Mouse (Mus musculus) heart, postnatal 0 days (tissue): ENCODE results near the gene Mdga1. TPM values are rescaled to one million over a fixed set of nuclear protein-coding genes. Genes with fewer than 3 reads are reported as not detected.

ENCODE experiments used
- ATAC-seq: fragments of 200-750 bp; cut with Nextera tagmentation; 2 replicates; pipeline ENCODE4 v1.8.0; 2017; ENCODE audit warnings: low read depth, moderate number of reproducible peaks, moderate library complexity; ENCODE audit not compliant: insufficient read depth
- DNase-seq: peaks from one replicate; pipeline ENCODE4 v3.0.0-alpha.2; 2016; ENCODE audit warnings: low spot score
- H3K27ac ChIP-seq: fragments of 300-500 bp; sonication (generic); 2 replicates; pipeline ENCODE4 v1.5.1; 2014; ENCODE audit warnings: low read depth, mild to moderate bottlenecking
- H3K27me3 ChIP-seq: fragments of 300-500 bp; sonication (generic); 2 replicates; pipeline ENCODE4 v1.6.1; 2014; ENCODE audit warnings: low read length, mixed read lengths; ENCODE audit not compliant: control insufficient read depth, insufficient read depth
- H3K36me3 ChIP-seq: fragments of 300-500 bp; sonication (generic); replicated peaks from 2 replicates; pipeline ENCODE4 v1.6.1; 2014; ENCODE audit warnings: low read length, mixed read lengths; ENCODE audit not compliant: control insufficient read depth, insufficient read depth
- H3K4me1 ChIP-seq: fragments of 300-500 bp; sonication (generic); 2 replicates; pipeline ENCODE4 v1.6.1; 2014; ENCODE audit warnings: antibody characterized with exemption; ENCODE audit not compliant: control insufficient read depth, insufficient read depth
- H3K4me2 ChIP-seq: fragments of 300-500 bp; sonication (generic); 2 replicates; pipeline ENCODE4 v1.6.1; 2014; ENCODE audit warnings: low read depth, mild to moderate bottlenecking, low read length, moderate library complexity
- H3K4me3 ChIP-seq: fragments of 300-500 bp; sonication (generic); 2 replicates; pipeline ENCODE4 v1.5.1; 2014; ENCODE audit warnings: low read depth, low read length
- H3K9ac ChIP-seq: fragments of 300-500 bp; sonication (generic); replicated peaks from 2 replicates; pipeline ENCODE4 v1.6.1; 2014; ENCODE audit warnings: low read depth, low read length, mixed read lengths
- H3K9me3 ChIP-seq: fragments of 300-500 bp; sonication (generic); replicated peaks from 2 replicates; pipeline ENCODE4 v1.6.1; 2016; ENCODE audit warnings: low read length; ENCODE audit not compliant: control insufficient read depth
- CTCF ChIP-seq: IDR thresholded peaks from 2 replicates; pipeline ENCODE4 v1.5.1; 2016; ENCODE audit warnings: antibody characterized with exemption, control low read depth, low read depth
- EP300 ChIP-seq: IDR thresholded peaks from 2 replicates; pipeline ENCODE4 v1.6.1; 2016; ENCODE audit warnings: antibody characterized with exemption, low read depth
- WGBS: fragments of 180-500 bp; shearing (Covaris S2); extraction: QIAGEN DNeasy Blood & Tissue Kit; methylation state at CpG from one replicate; pipeline ENCODE4 v1.1.7; 2014; 5-methylcytosine and 5-hydroxymethylcytosine counted together
- polyA plus RNA-seq: library from polyadenylated mRNA; unstranded; fragments of >200 nt; fragmentation: Nextera tagmentation; extraction: Ambion mirVana; gene quantifications from 2 replicates; pipeline ENCODE4 v1.2.1, GENCODE M21; 2015
- total RNA-seq: library from RNA; depleted of rRNA; stranded (reverse); fragments of >200 nt; gene quantifications from 2 replicates; pipeline ENCODE4 v1.2.3, GENCODE M21; 2014; ENCODE audit warnings: low replicate concordance

The Mdga1 gene
- total and polyA plus RNA-seq, 2 experiments from 2014 or later = 4.9 to 9.5 TPM

DNA sequence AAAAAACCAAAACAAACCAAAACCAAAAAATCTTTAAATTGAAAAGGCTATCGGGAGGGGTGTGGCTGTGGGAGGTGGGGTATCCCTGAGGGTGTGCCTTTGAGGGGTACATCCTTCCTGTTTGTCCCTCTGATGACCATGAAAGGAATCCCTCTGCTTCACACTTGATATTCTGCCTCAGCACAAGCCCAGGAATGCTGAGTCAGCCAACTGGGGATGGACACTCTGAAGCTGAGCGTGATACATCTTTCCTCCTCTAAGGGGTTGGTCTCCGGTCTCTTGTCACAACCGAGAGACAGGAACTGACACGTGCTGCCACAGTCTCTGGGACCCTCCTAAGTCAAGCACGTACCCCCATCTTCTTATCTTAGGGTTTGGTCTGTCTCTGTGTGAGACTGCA, 37.1 kb downstream of the Mdga1 start:
- no peak overlapping the region for H3K4me3 ChIP-seq
- DNase-seq (no peak), ATAC-seq (no peak)
- H3K4me2 ChIP-seq = no peak overlapping the region
- H3K9ac ChIP-seq = no peak overlapping the region
- no peaks in the 10 kb centered on the region for H3K36me3 ChIP-seq
- no peaks in the 10 kb centered on the region for H3K27me3 ChIP-seq
- TF ChIP-seq CTCF = no peak
- no peak for TF ChIP-seq EP300
- 70% methylated on average over 6 of the region's 6 CpGs for WGBS
- no peaks in the 10 kb centered on the region for H3K4me1 ChIP-seq
- no peaks in the 10 kb centered on the region; the same call in 1 of the 2 replicates for H3K9me3 ChIP-seq
- no peak overlapping the region for H3K27ac ChIP-seq

DNA sequence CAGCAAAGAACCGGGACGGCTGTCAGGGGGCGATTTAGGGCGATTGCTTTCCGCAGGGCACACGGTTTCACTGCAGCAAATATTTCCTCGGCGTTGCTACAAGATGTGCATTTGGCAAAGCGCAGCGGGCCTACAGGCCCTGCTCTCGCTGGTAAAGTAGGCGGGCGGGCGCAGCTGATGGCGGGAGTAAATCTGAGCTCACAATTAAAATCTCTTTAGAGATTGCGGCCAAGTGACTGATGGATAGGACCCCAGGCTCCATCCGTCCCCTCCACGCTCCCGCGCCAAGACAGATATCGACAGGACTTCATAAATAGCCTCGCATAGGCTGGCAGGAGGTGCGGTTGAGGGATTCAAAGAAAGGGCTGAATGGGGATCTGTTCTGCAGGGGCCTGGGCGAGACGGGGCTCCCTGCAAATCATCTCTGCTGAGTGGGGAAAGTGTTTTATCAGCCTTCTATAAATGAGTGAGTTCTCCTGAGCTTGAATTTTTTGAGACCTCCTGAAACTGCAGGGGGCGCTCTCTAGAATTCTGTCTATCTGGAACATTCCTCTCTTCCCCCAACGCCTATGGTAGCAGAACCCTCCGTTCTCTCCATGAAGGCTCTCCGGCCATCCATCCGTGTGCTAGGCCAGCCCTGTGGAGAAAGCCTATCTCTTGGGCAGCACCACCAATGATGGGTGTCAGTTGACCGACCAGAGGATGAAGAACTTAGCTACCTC, 38.5 kb downstream of the Mdga1 start:
- no peak overlapping the region for H3K4me2 ChIP-seq
- DNase-seq (no peak), ATAC-seq (no peak)
- H3K4me3 ChIP-seq = no peak overlapping the region
- H3K36me3 ChIP-seq = no peaks in the 10 kb centered on the region
- H3K27ac ChIP-seq = no peak overlapping the region
- no peaks in the 10 kb centered on the region for H3K4me1 ChIP-seq
- H3K9ac ChIP-seq = no peak overlapping the region
- no peaks in the 10 kb centered on the region; the same call in 1 of the 2 replicates for H3K9me3 ChIP-seq
- TF ChIP-seq CTCF (no peak), EP300 (no peak)
- 82% methylated on average over 31 of the region's 31 CpGs for WGBS
- H3K27me3 ChIP-seq = no peaks in the 10 kb centered on the region

DNA sequence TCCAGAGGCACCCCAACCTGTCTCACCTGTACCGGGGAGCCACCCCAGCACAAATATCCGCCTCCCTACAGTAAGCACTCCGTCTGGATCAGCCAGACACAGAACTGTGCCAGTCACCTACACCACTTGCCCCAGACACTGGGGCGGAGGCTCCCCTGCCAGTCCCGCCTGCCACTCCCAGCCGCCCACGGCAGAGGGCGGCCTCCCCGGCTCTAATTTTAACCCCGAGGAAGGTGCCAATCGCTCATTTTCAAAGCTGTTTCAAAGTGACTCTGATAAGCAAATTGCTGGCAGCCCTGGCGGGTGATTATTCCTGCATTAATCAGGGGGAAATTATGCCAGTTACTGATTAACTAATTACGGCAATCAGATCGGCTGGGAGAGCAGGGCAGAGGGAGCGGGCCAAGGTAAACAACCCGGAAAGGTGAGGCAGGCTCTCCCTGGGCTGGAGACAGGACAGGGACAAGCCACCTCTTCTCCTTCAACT, 41.1 kb downstream of the Mdga1 start:
- no peak for TF ChIP-seq EP300
- peak; percentile 45 for TF ChIP-seq CTCF
- DNase-seq (peak; percentile 65), ATAC-seq (peak; percentile 81)
- H3K27ac ChIP-seq = no peak overlapping the region
- no peaks in the 10 kb centered on the region for H3K27me3 ChIP-seq
- H3K4me3 ChIP-seq = 0 out of 2 replicates have a peak overlapping the region, but pooled peaks have one; percentile 12
- no peak overlapping the region for H3K9ac ChIP-seq
- no peaks in the 10 kb centered on the region for H3K36me3 ChIP-seq
- peak overlapping the region; percentile 31 for H3K4me2 ChIP-seq
- 10% methylated on average over 16 of the region's 16 CpGs for WGBS
- no peaks in the 10 kb centered on the region for H3K9me3 ChIP-seq
- no peaks in the 10 kb centered on the region for H3K4me1 ChIP-seq

DNA sequence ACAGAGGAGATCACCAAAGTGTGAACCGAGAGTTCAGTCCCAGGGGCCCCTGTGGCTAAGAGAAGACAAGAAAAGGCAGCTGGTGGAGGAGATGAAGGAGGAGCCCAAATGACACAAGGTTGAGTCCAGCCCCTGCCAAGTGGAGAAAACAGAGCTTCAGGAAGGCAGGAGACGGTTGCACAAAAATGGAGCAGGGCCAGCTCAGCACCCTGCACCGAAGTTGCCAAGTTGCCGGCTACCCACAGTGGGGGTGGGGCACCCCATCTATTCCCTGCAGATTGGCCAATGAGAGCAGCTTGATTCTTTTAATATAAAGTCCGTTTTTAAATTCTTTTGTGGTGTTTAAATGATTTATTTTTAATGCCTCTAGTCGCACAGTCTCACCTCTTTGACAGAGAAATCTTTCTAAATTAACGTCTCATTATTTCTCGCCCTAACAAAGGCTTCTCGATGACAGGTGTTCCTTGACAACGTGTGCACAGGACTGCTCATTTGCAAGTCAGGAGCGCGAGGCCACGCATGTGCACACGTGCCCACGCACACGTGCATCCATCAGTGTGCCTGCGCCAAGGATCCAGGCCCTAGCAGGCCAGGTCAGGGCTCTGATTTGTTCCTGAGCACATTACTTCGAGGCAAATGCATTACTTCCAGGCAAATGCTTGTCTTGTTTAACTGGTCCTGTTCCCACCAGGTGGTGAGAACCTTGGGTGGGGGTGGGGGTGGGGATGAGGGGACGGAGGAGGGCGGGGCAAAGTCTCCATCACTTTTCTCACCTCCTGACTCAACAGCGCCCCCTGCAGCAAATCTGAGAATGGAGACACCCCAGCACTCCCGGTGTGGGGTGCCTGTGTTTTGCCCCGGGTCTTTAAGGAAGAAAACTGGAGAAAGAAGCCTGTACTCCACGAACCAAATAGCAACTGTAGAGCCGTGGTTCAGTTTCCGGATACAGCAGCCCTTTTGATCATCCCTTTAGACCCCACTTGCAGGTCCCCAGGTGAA, 44.0 kb downstream of the Mdga1 start:
- Histone ChIP-seq H3K36me3 (no peaks in the 10 kb centered on the region), H3K9ac (no peak overlapping the region), H3K27me3 (no peaks in the 10 kb centered on the region), H3K27ac (no peak overlapping the region), H3K4me3 (no peak overlapping the region), H3K4me1 (0 out of 2 replicates have a peak, but pooled peaks cover 5% of the 10 kb centered on the region), H3K4me2 (no peak overlapping the region), H3K9me3 (no peaks in the 10 kb centered on the region)
- no peak for TF ChIP-seq EP300
- TF ChIP-seq CTCF = no peak
- DNase-seq = no peak
- no peak for ATAC-seq
- 64% methylated on average over 26 of the region's 26 CpGs for WGBS

- DNase-seq = no peak
- 25% methylated on average over 4 of the region's 6 CpGs for WGBS
- peak; percentile 74 for ATAC-seq
Measured at GRCm38 (mm10) chr17:29920089-29920488, 49.8 kb downstream of the Mdga1 start.

More at GRCm38 (mm10) chr17:29920089-29920488, 49.8 kb downstream of the Mdga1 start:
- H3K4me1 ChIP-seq = 0 out of 2 replicates have a peak, but pooled peaks cover 23% of the 10 kb centered on the region
- no peak overlapping the region for H3K9ac ChIP-seq
- H3K36me3 ChIP-seq = no peaks in the 10 kb centered on the region
- H3K27ac ChIP-seq = peak overlapping the region; percentile 11; the same call in 1 of the 2 replicates
- H3K4me3 ChIP-seq = no peak overlapping the region
- no peak overlapping the region for H3K4me2 ChIP-seq
- H3K27me3 ChIP-seq = no peaks in the 10 kb centered on the region
- H3K9me3 ChIP-seq = no peaks in the 10 kb centered on the region
- no peak for TF ChIP-seq CTCF
- no peak for TF ChIP-seq EP300
